Mouse (Mus musculus) limb, embryonic 13.5 days (tissue): ENCODE measurements around the gene Cplx3. TPM values are rescaled to one million over a fixed set of nuclear protein-coding genes. Genes with fewer than 3 reads are reported as not detected.

ENCODE experiments used
- polyA plus RNA-seq: library from polyadenylated mRNA; unstranded; fragments of >200 nt; fragmentation: Nextera tagmentation; extraction: Ambion mirVana; gene quantifications from 2 replicates; pipeline ENCODE4 v1.2.1, GENCODE M21; 2015

The Cplx3 gene
- polyA plus RNA-seq, 1 experiment from 2014 or later: not detected

Other genes starting within 250 kb of the Cplx3 start
- 26.8 and 30.0 TPM in 2 replicates for gene Ppcdc, start 166.2 kb downstream of the Cplx3 start, polyA plus RNA-seq
- gene Scamp5, start 138.2 kb downstream of the Cplx3 start, polyA plus RNA-seq: 12.2 and 12.9 TPM in 2 replicates
- 0.87 and 1.9 TPM in 2 replicates for gene Rpp25, start 102.3 kb downstream of the Cplx3 start, polyA plus RNA-seq
- 495 and 497 TPM in 2 replicates for gene Cox5a, start 85.0 kb downstream of the Cplx3 start, polyA plus RNA-seq
- 24.2 and 26.8 TPM in 2 replicates for gene Fam219b, start 68.8 kb downstream of the Cplx3 start, polyA plus RNA-seq
- gene Mpi, start 53.5 kb downstream of the Cplx3 start, polyA plus RNA-seq: 56.3 and 58.8 TPM in 2 replicates
- 67.1 and 69.1 TPM in 2 replicates for gene Scamp2, start 45.3 kb downstream of the Cplx3 start, polyA plus RNA-seq
- gene Ulk3, start 16.8 kb downstream of the Cplx3 start, polyA plus RNA-seq: 21.0 and 21.4 TPM in 2 replicates
- gene Lman1l, start 14.5 kb upstream of the Cplx3 start, polyA plus RNA-seq: not detected in 2 replicates
- gene Csk, start 47.4 kb upstream of the Cplx3 start, polyA plus RNA-seq: 32.6 and 32.7 TPM in 2 replicates
- not detected in 2 replicates for gene Cyp1a2, start 77.4 kb upstream of the Cplx3 start, polyA plus RNA-seq
- not detected in 2 replicates for gene Cyp1a1, start 81.6 kb upstream of the Cplx3 start, polyA plus RNA-seq
- gene Edc3, start 102.3 kb upstream of the Cplx3 start, polyA plus RNA-seq: 39.3 TPM in 2 replicates
- 77.3 and 82.8 TPM in 2 replicates for gene Clk3, start 159.6 kb upstream of the Cplx3 start, polyA plus RNA-seq
- 7.3 and 10.6 TPM in 2 replicates for gene Arid3b, start 230.5 kb upstream of the Cplx3 start, polyA plus RNA-seq